Mouse (Mus musculus) bone marrow, adult 2 months (tissue): ENCODE data around the gene Tymp.

Experiments
- CTCF ChIP-seq: fragments of 200-500 bp; IDR thresholded peaks from 2 replicates; pipeline ENCODE4 v1.5.1; 2011; ENCODE audit warnings: low read length, control low read depth; ENCODE audit not compliant: control insufficient read depth, insufficient read depth
- POLR2A ChIP-seq: fragments of 200-500 bp; IDR thresholded peaks from 2 replicates; pipeline ENCODE4 v1.6.1; 2011; ENCODE audit warnings: low read depth, mild to moderate bottlenecking, control low read depth, low read length, borderline replicate concordance; ENCODE audit not compliant: control insufficient read depth

DNA sequence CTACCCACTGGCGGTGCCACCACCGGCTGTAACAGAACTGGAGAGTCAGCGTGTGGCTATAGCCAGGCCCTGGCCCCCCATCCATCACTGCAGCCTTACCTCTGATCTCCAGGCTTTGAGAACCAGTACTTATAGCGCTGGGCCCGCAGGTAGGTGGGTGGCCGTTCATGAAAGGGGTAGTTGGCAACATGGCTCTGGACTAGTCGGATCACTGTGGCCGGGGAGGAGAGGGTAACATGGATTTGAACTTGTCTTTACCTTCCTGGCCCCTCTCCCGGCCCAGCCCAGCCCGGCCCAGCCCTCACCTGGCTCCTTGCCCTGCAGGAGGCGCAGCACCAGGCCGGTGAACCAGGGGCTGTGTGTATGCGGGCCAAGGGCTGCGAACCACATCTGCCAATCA lies 24.8 kb downstream of the Tymp start:
- no peak for TF ChIP-seq CTCF
- TF ChIP-seq POLR2A = no peak
